Mouse (Mus musculus): ENCODE results near the gene Cdca5.
A peak's percentile ranks its signal among the peaks of the same experiment; 100 is the strongest.

The Cdca5 gene

DNA sequence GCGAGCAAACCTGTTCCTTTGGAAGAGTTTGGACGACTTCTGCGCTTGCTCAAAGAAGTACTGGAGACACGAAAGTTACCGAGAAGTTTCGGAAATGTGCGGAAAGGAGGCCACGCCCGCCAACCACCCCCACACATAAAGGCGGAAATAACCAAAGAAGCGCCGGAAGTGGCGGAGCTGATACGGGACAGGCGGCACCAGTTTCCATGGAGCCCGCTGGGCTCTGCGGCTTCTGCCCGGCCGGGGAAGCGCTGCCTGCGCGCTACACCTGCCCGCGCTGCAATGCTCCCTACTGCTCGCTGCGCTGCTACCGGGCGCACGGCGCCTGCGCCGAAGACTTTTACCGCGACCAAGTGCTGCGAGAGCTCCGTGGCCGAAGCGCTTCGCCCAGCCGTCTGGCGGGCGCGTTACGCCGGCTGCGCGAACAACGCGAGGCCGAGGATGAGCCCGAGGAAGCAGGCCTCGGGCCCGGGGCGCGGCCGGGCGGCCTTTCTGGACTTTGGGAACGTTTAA lies 23.7 kb upstream of the Cdca5 start, which contains the start of gene Znhit2:
Znhit2 (plus strand) TSS at position 172 of the 513 bp plus-strand sequence.
- DNase-seq (ENCODE audit: low read depth in 1 of 2, low spot score in 2 of 2), result peak; percentile 82 to 87

DNA sequence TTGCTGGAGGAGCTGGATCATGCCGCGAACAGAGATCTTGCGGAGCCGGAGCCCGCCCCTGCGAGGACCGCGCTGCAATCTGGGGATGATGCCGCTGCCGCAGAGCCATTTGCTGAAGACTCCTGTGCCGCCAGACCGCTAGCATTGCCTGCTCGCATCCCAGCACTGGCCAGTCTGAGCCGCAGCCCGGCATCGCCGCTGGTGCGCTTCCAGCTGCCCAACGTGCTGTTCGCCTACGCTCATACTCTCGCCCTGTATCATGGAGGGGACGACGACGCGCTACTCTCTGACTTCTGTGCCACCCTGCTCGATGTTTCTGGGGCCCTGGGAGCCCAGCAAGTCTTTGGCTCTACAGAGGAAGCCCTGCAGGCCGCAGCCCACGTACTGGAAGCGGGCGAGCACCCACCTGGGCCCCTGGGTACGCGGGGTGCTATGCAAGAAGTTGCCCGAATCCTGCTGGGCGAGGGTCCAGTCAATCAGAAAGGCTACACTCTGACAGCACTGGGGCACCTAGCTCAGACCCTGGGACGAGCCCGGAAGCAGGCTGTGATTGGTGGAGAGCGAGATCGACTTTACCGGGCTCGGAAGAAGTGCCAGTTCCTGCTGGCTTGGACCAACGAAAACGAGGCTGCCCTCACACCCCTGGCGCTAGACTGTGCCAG lies 23.0 kb upstream of the Cdca5 start:
- peak in 1 of 2 experiments; percentile 17 for DNase-seq (ENCODE audit: low read depth in 1 of 2, low spot score in 2 of 2)

DNA sequence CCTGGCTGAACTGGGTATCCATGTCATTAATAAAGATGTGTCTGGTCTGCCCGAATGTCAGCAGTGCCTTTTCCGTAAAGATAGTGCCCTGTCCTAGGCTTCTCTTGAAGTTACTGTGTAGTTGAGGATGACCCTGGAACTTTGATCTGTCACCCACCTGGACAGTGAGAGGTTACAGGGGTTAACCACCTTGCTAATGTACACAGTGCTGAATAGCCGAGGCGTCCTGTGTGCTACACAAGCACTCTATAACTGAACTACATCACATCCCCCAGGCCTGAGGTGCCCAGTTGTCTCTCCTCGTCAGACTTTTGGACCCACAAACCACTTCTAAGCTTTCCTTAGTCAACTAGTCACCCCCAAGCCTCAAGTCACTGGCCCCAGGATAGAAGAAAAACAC lies 22.4 kb upstream of the Cdca5 start:
- no peak for DNase-seq (ENCODE audit: low read depth in 1 of 2, low spot score in 2 of 2)

DNA sequence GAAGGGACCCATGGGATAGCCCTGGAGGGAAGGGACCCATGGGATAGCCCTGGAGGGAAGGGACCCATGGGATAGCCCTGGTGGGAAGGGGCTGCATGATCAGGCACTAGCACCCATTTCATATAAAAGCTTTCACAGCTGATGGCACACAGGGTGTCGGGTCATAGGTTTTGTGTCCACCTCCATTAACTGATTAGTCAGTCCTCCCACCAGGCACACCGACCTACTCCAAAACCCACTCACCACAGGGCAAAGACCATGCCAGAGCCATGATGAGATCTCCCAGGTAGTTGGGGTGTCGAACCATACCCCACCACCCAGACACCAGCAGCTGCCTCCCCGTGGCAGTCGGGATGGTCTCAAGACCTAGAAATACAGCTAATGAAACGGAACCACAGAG lies 21.7 kb upstream of the Cdca5 start:
- no peak for DNase-seq (ENCODE audit: low read depth in 1 of 2, low spot score in 2 of 2)

DNA sequence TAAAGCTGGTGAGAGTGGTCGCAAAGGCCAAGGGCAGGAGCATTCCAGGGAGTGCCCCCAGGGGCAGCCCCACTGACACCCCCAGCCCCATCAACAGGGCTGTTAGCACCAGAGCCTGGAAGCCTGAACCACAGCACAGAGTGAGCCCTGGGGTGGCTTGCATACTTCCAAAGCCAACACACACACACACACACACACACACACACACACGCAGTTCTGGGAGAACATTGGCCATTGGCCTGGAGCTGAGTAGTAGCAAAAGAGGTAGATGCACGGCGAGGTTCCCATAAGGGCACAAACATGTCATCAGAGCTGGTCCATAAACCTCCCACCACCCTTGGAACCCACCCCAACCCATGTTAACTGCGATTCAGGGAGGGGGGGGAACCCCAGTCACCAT lies 18.2 kb upstream of the Cdca5 start:
- no peak for DNase-seq (ENCODE audit: low read depth in 1 of 2, low spot score in 2 of 2)

DNA sequence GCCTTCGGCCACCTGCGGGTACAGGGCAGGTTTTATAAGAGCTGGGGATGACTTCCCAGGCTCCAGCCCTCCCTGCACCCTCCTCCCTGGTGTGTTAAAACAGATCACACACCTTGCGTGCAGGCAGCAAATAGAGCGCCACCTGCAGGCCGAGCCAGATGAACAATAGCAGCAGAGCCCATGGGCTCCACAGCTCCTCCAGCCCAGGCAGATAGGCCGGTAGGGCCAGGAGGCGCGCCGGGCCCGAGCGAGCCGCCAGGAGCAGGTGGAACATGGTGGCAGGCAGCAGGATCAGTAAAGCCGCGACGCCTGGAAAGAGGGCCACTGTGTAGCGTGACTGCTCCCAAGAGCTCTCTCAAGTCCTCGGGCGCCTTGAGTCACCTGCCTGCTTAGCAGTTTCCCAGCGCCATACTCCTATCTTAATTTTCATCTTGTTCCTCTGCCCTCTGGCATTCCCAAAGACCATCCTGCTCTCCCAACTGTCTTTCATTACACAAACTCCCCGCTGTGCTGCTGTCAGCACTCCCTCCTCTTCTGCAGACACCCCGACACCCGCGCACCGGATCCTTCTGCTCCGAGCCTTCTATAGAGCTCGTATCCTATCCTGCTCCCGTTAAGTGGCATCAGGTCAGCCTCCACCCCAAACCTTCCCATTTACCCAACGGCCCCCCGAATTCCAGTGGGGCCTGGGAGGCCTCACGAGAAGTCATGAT lies 17.6 kb upstream of the Cdca5 start:
- DNase-seq (ENCODE audit: low read depth in 1 of 2, low spot score in 2 of 2), result peak; percentile 54 to 75

DNA sequence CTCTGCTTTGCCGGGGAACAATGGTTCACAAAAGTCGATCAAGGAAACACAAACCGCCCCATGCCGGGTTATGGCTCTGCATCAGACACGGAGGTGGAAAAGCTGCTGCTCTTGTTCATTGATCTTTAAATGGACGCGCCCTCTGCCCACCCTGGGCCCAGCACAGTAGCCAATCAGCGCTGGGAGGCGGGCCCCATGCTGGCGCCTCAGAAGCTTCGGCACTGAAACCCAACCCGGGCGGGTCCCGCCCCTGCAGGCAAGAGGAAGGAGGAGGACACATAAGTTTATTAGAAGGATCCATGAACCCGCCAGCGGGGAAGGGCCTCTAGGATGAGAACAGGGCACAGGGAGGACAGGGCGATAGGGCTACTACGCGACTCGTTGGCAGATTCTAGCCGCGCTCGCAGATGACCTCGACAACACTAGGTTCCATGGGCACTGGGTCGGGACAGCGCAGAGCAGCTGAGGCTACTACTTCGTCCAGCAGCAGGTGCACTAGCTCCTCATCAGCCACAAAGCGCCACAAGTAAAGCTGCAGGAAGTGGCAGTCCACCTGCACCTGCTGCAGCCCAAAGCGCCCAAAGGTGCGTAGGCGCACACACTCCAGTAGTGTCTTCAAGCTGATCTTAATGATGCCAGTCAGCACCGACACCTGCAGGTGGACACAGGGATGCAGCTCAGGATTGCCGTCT lies 16.9 kb upstream of the Cdca5 start, which contains the start of gene Tm7sf2:
Tm7sf2 (minus strand) TSS at position 650 of the 692 bp plus-strand sequence.
- DNase-seq (ENCODE audit: low read depth in 1 of 2, low spot score in 2 of 2), result peak in 1 of 2 experiments; percentile 73

DNA sequence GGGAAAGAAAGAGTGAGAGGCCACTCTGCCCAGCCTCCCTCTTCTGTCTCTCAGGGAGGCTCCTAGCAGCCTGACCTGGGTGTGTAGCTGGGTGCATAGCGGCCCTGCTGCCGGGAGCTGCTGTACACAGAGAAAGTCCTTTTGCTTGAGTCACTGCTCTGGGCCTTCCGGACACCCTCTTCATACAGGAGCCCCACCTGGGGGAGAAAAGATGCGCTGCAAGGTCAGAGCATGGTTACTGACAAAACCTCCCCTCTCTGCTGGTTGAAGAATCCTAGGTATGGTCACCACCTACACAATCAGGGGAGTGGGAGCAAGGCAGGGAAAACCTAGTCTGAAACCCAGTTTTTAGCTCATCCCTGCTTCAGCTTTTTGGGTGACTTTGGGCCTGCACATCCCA lies 15.8 kb upstream of the Cdca5 start:
- no peak for DNase-seq (ENCODE audit: low read depth in 1 of 2, low spot score in 2 of 2)

DNA sequence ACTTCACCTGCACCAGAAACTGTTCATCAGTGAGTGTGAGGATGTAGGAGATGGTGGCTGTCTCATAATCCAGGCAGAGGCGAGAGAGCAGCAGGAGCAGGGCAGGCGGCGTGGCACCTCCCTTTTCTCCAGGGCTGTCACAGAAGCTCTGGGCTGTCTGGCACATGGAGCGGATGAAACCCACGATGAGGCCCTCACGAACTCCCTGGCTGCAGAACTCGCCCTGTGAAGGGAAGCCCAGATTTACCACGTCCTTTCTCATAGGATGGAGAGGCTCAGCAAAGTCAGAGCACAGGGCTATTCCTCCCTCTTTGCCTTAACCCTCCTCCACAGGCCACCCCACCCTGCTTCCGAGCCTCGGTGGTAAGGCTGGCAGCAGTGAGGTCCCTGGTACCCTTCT lies 14.9 kb upstream of the Cdca5 start:
- no peak for DNase-seq (ENCODE audit: low read depth in 1 of 2, low spot score in 2 of 2)

DNA sequence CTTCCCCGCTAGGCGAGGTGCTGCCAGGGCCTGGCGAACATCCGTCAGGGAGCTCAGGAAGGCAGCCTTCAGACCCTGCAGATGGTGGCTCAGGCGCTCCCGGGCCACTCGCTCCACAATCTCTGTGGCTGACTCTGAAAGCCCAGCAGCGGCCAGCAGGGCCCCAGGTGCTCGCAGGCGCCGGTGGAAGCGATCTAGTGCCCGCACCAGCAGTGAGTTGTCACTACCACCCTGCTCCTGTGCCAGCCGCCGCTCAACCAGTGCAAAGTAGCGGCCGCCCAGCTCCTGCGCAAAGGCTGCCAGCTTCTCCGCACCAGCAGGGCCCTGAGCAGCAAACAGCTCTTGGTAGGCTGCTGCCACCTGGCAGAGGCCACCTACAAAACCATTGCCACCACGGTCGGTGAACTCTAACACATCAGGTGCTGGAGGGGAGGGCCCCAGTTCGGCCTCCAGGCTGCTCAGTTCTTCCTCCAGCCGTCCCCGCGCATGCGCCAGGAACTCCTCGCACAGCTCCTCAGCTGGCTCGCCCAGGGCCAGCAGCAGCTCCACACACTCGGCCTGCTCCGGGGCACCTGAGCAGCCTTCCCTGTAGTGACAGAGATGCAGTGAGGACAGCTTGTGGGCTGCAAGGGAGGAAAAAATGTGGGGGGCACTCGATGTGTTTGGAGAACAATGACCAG lies 14.1 kb upstream of the Cdca5 start:
- DNase-seq (ENCODE audit: low read depth in 1 of 2, low spot score in 2 of 2), result no peak

DNA sequence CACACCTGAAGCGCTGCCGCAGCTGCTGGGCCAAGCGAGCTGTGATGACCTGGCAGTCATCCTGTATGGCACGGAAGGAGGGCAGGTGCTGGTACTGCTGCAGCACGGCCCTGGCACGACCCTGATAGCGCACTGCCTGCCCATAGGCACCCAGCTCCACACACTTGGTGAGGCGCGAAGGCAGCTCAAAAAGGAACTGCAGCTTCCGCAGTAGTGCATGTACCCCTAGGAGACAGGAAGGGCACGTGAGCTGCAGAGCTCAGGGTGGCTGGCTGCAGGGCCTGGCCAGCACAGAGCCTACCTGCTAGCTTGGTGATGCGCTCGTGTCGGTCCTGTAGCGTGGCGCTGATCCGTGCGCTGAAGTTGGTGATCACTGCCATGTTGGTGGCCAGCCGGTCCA lies 13.5 kb upstream of the Cdca5 start:
- no peak for DNase-seq (ENCODE audit: low read depth in 1 of 2, low spot score in 2 of 2)

DNA sequence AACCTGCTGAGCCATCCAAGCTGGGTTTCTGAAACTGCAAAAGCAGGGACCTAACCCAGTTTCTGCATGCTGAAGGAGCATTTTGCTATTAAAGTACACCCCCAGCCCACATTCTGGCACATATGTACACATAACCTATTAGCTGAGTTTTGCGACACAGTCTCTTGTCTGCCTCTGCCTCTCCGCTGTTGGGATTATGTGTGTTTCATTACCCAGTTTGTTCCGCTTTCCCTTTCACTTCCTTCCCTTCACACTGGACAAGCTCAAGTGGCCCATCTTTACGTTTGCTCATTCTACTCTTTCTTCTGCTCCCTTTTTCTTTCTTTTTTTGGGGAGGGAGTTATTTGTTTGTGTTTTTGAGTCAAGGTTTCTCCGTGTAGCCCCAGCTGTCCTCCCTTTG lies 10.9 kb upstream of the Cdca5 start:
- DNase-seq (ENCODE audit: low read depth in 1 of 2, low spot score in 2 of 2), result no peak

DNA sequence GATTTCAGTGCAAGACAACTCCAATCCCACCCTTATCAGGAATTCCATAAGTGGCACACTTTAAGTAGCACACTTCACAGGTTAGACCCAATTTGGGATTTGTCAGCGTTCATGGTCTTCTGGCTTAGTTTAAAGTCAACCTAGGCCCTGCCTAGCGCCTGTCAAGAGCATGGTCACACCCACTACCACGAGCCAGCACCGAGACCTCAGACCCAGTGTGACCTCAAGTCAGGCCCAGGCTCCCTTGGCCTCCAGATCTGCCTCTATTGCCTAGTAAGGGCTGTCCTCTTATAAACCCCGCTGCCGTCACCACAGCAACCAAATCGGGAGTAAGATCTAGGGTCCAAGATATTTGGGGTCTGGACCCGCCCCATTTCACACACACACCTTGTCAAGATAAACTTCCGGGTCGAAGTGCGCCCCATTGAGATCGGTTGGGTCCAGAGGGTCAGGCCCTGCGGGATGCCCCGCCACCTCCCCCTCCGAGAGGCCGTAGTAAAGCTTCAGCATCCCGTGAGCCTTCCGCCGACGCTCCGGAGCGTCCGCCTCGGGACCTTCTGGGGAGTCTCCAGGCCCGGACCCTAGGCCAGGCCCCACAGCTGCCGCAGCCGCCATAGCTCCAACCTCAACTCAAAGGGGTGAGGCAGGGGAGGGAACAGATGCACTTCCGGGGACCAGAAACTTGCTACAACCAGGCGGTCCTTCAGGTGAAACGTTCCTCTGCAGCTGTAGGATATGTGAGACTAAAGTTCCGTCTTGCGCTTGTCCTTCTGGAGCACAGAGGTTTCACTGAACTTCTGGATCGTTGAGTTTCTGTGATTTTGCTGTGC lies 8.0 kb upstream of the Cdca5 start, which contains the start of gene Vps51:
Vps51 (minus strand) TSS at position 668 of the 830 bp plus-strand sequence.
- DNase-seq (ENCODE audit: low read depth in 1 of 2, low spot score in 2 of 2), result peak; percentile 57 to 65

DNA sequence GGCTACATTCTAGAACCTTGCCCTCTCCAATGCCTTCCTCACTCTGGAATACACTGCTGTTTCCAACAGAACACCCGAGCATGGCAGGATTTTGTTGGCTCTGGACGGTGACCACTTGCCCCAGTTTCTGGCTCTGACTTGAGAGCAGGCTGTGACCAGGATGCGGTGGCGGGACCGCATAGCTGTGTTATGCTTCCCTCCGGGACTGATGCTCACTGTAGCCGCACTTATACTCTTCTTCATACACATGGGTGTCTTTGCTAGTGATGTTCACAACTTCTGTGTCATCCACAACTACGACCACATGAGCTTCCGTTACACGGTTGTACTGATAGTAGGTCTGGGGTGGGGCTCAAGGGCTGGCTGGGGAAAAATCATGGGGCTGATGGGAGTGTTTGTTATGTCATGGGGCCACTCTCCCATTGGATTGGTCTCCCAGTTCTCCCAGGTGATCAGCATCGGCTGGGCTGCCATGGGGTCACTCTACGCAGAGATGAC lies 4.8 kb upstream of the Cdca5 start, which contains the start of gene Tmem262:
Tmem262 (plus strand) TSS at position 51 of the 498 bp plus-strand sequence.
- no peak for DNase-seq (ENCODE audit: low read depth in 1 of 2, low spot score in 2 of 2)

DNA sequence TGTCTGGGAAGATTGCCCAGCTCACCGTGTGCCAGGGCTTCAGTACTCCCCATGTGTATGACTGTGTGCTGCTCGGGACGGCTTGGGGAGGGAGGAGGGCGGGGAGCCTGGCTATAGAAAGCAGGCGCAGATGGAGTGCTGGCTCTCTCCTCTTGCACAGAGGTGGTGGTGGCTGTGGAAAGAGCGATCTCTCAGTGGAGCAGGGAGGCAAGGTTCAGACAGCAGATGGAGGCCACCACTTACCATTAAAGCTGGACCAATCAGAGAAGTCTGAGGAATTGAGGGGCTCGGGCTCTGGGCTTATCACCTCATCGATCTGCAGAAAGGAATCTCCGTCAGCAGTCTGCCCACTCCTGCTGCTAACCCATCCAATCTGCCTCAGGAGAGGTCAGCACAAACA lies 2.6 kb upstream of the Cdca5 start, which contains the start of gene Gm28374:
Gm28374 (minus strand) TSS at position 101 of the 400 bp plus-strand sequence.
- DNase-seq (ENCODE audit: low read depth in 1 of 2, low spot score in 2 of 2), result no peak

DNA sequence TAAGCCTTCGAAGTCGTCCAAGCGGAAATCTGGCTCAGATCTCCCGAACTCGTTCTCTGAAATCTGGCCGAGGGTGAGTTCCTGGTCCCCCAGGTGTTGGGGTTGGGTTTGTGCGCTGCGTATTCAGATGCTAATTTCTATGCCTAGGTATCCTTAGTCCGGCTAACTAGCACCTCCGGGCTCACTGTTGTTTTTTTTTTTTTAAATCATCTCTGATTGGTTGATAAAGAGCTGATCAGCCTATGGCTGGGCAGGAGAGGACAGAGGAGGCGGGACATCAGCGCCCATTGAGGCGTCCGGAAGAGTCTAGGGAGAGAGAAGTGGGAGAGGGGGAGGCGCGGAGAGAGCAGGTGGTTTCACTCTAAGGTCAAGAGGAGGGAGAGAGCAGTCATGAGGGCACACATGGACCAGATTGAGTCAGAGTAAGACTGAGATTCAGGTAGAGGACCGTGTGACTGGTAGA lies 665 bp downstream of the Cdca5 start:
- DNase-seq (ENCODE audit: low read depth in 1 of 2, low spot score in 2 of 2), result peak in 1 of 2 experiments; percentile 46

DNA sequence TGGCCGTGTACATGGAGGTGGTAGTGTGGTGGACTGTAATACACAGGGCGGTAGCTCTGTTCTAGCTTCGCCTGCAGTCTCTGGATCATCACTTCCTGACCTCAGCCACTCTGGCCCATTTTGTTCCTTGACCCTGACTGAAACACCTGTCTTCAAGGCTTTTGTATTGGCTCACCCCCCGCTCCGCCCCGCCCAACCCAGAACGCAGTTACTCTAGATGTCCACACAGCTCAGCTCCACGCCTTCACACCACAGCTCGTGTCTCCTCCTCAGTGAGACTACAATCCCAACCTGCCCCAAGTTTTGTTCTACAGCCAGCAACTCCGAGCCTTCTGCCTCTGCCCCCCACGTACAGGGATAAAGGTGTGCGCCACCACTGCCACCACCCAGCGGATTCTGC lies 4.1 kb downstream of the Cdca5 start:
- no peak for DNase-seq (ENCODE audit: low read depth in 1 of 2, low spot score in 2 of 2)

DNA sequence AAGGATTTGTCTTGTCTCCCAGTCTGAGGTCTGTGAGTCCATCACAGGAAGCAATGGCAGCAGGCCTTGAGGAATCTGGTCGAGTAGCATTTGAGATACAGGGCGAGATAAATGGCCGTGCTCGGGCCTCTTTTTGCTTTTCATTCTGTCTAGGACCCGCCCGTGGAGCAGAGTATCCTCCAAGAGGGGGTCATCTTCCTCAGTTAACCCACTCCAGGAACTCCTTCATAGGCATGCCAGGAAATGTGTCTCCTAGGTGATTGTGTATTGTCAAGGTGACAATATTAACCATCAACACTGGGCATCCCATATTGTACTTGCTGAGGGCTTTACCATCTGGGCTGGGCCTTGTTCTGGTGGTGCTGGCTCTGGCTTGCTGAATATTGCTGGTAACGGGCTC lies 9.3 kb downstream of the Cdca5 start, which contains the start of gene AC131692.1:
AC131692.1 (plus strand) TSS at position 301 of the 400 bp plus-strand sequence.
- DNase-seq (ENCODE audit: low read depth in 1 of 2, low spot score in 2 of 2), result no peak

DNA sequence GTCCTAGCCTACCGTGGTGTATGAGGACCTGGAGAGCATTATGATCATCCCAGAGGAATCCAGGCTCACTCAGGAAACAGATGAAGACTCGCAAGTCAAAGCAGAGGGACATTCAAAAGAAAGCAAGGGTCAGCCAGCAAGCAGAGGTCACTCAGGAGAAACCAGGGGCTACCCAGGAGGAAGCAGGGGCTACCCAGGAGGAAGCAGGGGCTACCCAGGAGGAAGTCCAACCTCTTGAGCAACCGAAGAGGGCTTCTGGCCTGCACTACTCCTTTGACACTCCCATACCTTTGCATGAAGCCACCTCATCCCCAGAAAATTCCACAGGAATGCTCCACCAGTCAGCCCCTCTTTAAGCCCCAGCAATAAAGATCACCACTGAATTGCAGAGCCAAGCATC lies 13.1 kb downstream of the Cdca5 start:
- no peak for DNase-seq (ENCODE audit: low read depth in 1 of 2, low spot score in 2 of 2)

DNA sequence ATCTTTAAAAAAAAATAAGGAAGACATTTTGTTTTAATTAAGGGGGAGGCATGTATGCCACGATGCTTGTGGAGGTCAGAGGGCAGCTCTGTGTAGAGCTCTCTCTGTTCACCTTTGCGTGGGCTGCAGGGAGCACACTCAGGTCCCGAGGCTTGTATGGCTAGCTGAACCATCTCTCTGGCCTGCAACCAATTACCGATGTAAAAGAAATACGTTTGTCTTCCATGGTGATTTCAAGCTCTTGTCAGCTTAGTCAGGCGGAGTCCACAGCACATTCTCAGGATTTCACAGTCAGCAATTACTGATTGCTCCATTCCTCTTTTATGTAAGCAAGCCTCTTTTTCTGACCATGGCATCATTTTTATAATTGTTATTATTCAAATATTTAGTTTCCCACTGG lies 16.4 kb downstream of the Cdca5 start:
- DNase-seq (ENCODE audit: low read depth in 1 of 2, low spot score in 2 of 2), result no peak
